Mouse (Mus musculus): Measurements from ENCODE around the gene Htr1a.

The Htr1a gene

GRCm38 (mm10) chr13:105443339-105443738, at the start of gene Htr1a:
TSS of gene Htr1a (plus strand) at chr13:105443639.
- peak; percentile 6 to 13 for DNase-seq

GRCm38 (mm10) chr13:105411535-105412326, 31.7 kb upstream of the Htr1a start:
- peak; percentile 53 to 71 for DNase-seq

- DNase-seq = no peak
These were observed 31.1 kb upstream of the Htr1a start for GRCm38 (mm10) chr13:105412327-105412722.

GRCm38 (mm10) chr13:105433141-105433540, 10.3 kb upstream of the Htr1a start:
- DNase-seq = no peak

GRCm38 (mm10) chr13:105433630-105434029, 9.8 kb upstream of the Htr1a start:
- no peak for DNase-seq

GRCm38 (mm10) chr13:105442576-105442975, 863 bp upstream of the Htr1a start:
- DNase-seq = peak; percentile 78

GRCm38 (mm10) chr13:105443871-105444237, 415 bp downstream of the Htr1a start:
- peak; percentile 31 to 46 for DNase-seq

GRCm38 (mm10) chr13:105444238-105444894, 927 bp downstream of the Htr1a start:
- DNase-seq = peak; percentile 24 to 49

GRCm38 (mm10) chr13:105444895-105445281, 1.4 kb downstream of the Htr1a start:
- DNase-seq = peak in 1 of 2 experiments; percentile 32

GRCm38 (mm10) chr13:105446239-105446638, 2.8 kb downstream of the Htr1a start:
- DNase-seq = peak; percentile 15 to 17

GRCm38 (mm10) chr13:105447695-105448094, 4.3 kb downstream of the Htr1a start:
- peak in 1 of 2 experiments; percentile 2 for DNase-seq

GRCm38 (mm10) chr13:105451536-105451935, 8.1 kb downstream of the Htr1a start:
- DNase-seq = peak; percentile 2 to 4
